Mouse (Mus musculus): ENCODE data around the gene Gm37240. TPM values are rescaled to one million over a fixed set of nuclear protein-coding genes. Genes with fewer than 3 reads are reported as not detected.

Gene Gm37240
- polyA plus RNA-seq, 1 experiment, result 1.0 TPM

GRCm38 (mm10) chr3:84723996-84724395, 1163.3 kb downstream of the Gm37240 start:
- Histone ChIP-seq H3K4me3 (replicated peaks; ENCODE audit: control insufficient read depth, low read depth, low read length) (no peak overlapping the region), H3K27ac (ENCODE audit: control insufficient read depth, insufficient read depth, low read depth, low read length, poor library complexity) (no peak overlapping the region), H3K4me1 (ENCODE audit: control insufficient read depth, insufficient read depth, low read length) (no peaks in the 10 kb centered on the region)
- no peak for TF ChIP-seq POLR2A (IDR thresholded peaks at IDR 0.05; ENCODE audit: borderline replicate concordance, control insufficient read depth, low read depth, low read length)
- TF ChIP-seq CTCF (IDR thresholded peaks at IDR 0.05; ENCODE audit: control insufficient read depth, insufficient read depth, low read length), result no peak
- WGBS, result 60% methylated on average over 5 of the region's 5 CpGs

GRCm38 (mm10) chr3:84722680-84723079, 1164.6 kb downstream of the Gm37240 start:
- Histone ChIP-seq H3K27ac (ENCODE audit: control insufficient read depth, insufficient read depth, low read depth, low read length, poor library complexity) (no peak overlapping the region), H3K4me3 (replicated peaks; ENCODE audit: control insufficient read depth, low read depth, low read length) (no peak overlapping the region), H3K4me1 (ENCODE audit: control insufficient read depth, insufficient read depth, low read length) (no peaks in the 10 kb centered on the region)
- TF ChIP-seq CTCF (IDR thresholded peaks at IDR 0.05; ENCODE audit: control insufficient read depth, insufficient read depth, low read length) (no peak), POLR2A (IDR thresholded peaks at IDR 0.05; ENCODE audit: borderline replicate concordance, control insufficient read depth, low read depth, low read length) (no peak)
- 80% methylated on average over 4 of the region's 4 CpGs for whole genome bisulfite sequencing

GRCm38 (mm10) chr3:84715073-84715768, 1172.1 kb downstream of the Gm37240 start:
- 23% methylated on average over 15 of the region's 15 CpGs for WGBS
- Histone ChIP-seq H3K4me3 (replicated peaks; ENCODE audit: control insufficient read depth, low read depth, low read length) (no peak overlapping the region), H3K27ac (ENCODE audit: control insufficient read depth, insufficient read depth, low read depth, low read length, poor library complexity) (no peak overlapping the region; the same call in 1 of the 2 replicates)

GRCm38 (mm10) chr3:84712941-84713340, 1174.4 kb downstream of the Gm37240 start:
- 62% methylated on average over 2 of the region's 2 CpGs for WGBS
- Histone ChIP-seq H3K4me1 (ENCODE audit: control insufficient read depth, insufficient read depth, low read length) (peaks cover 3% of the 10 kb centered on the region; the same call in 1 of the 2 replicates), H3K4me3 (replicated peaks; ENCODE audit: control insufficient read depth, low read depth, low read length) (no peak overlapping the region), H3K27ac (ENCODE audit: control insufficient read depth, insufficient read depth, low read depth, low read length, poor library complexity) (no peak overlapping the region)
- TF ChIP-seq CTCF (IDR thresholded peaks at IDR 0.05; ENCODE audit: control insufficient read depth, insufficient read depth, low read length) (no peak), POLR2A (IDR thresholded peaks at IDR 0.05; ENCODE audit: borderline replicate concordance, control insufficient read depth, low read depth, low read length) (no peak)

More at GRCm38 (mm10) chr3:84715073-84715768, 1172.1 kb downstream of the Gm37240 start:
- peaks cover 3% of the 10 kb centered on the region; the same call in 1 of the 2 replicates for H3K4me1 ChIP-seq (ENCODE audit: control insufficient read depth, insufficient read depth, low read length)
- TF ChIP-seq POLR2A (IDR thresholded peaks at IDR 0.05; ENCODE audit: borderline replicate concordance, control insufficient read depth, low read depth, low read length) (no peak), CTCF (IDR thresholded peaks at IDR 0.05; ENCODE audit: control insufficient read depth, insufficient read depth, low read length) (no peak)

- H3K4me1 ChIP-seq (ENCODE audit: control insufficient read depth, insufficient read depth, low read length), result peaks cover 3% of the 10 kb centered on the region; the same call in 1 of the 2 replicates
- 27% methylated on average over 4 of the region's 4 CpGs for WGBS
- no peak for TF ChIP-seq POLR2A (IDR thresholded peaks at IDR 0.05; ENCODE audit: borderline replicate concordance, control insufficient read depth, low read depth, low read length)
- TF ChIP-seq CTCF (IDR thresholded peaks at IDR 0.05; ENCODE audit: control insufficient read depth, insufficient read depth, low read length), result peak; percentile 2; the same call in 1 of the 2 replicates
- no peak overlapping the region for H3K27ac ChIP-seq (ENCODE audit: control insufficient read depth, insufficient read depth, low read depth, low read length, poor library complexity)
- no peak overlapping the region for H3K4me3 ChIP-seq (replicated peaks; ENCODE audit: control insufficient read depth, low read depth, low read length)
Observed at GRCm38 (mm10) chr3:84710723-84711122, 1176.6 kb downstream of the Gm37240 start.

- H3K27ac ChIP-seq (ENCODE audit: control insufficient read depth, insufficient read depth, low read depth, low read length, poor library complexity), result no peak overlapping the region
- H3K4me3 ChIP-seq (replicated peaks; ENCODE audit: control insufficient read depth, low read depth, low read length), result no peak overlapping the region
- peaks cover 1% of the 10 kb centered on the region; the same call in 1 of the 2 replicates for H3K4me1 ChIP-seq (ENCODE audit: control insufficient read depth, insufficient read depth, low read length)
- TF ChIP-seq POLR2A (IDR thresholded peaks at IDR 0.05; ENCODE audit: borderline replicate concordance, control insufficient read depth, low read depth, low read length), result no peak
- TF ChIP-seq CTCF (IDR thresholded peaks at IDR 0.05; ENCODE audit: control insufficient read depth, insufficient read depth, low read length), result no peak
- WGBS, result 83% methylated on average over 8 of the region's 8 CpGs
Observed at GRCm38 (mm10) chr3:84709967-84710366, 1177.4 kb downstream of the Gm37240 start.

- 42% methylated on average over 8 of the region's 8 CpGs for WGBS
- no peak overlapping the region for H3K4me3 ChIP-seq (replicated peaks; ENCODE audit: control insufficient read depth, low read depth, low read length)
- TF ChIP-seq CTCF (IDR thresholded peaks at IDR 0.05; ENCODE audit: control insufficient read depth, insufficient read depth, low read length) (no peak), POLR2A (IDR thresholded peaks at IDR 0.05; ENCODE audit: borderline replicate concordance, control insufficient read depth, low read depth, low read length) (no peak)
- H3K4me1 ChIP-seq (ENCODE audit: control insufficient read depth, insufficient read depth, low read length), result no peaks in the 10 kb centered on the region
- H3K27ac ChIP-seq (ENCODE audit: control insufficient read depth, insufficient read depth, low read depth, low read length, poor library complexity), result no peak overlapping the region
Observed at GRCm38 (mm10) chr3:84709100-84709499, 1178.2 kb downstream of the Gm37240 start.

- H3K4me3 ChIP-seq (replicated peaks; ENCODE audit: control insufficient read depth, low read depth, low read length), result no peak overlapping the region
- no peak overlapping the region for H3K27ac ChIP-seq (ENCODE audit: control insufficient read depth, insufficient read depth, low read depth, low read length, poor library complexity)
- no peaks in the 10 kb centered on the region for H3K4me1 ChIP-seq (ENCODE audit: control insufficient read depth, insufficient read depth, low read length)
- 88% methylated on average over 10 of the region's 10 CpGs for WGBS
- TF ChIP-seq CTCF (IDR thresholded peaks at IDR 0.05; ENCODE audit: control insufficient read depth, insufficient read depth, low read length) (no peak), POLR2A (IDR thresholded peaks at IDR 0.05; ENCODE audit: borderline replicate concordance, control insufficient read depth, low read depth, low read length) (no peak)
Observed at GRCm38 (mm10) chr3:84708469-84708868, 1178.8 kb downstream of the Gm37240 start.
